Mouse (Mus musculus) lung, postnatal 36 days (tissue): ENCODE measurements around the gene Gm572.

Source experiments
- DNase-seq: peaks from one replicate; pipeline ENCODE4 v3.0.0; 2022; ENCODE audit warnings: mixed read lengths

Gene Gm572

GRCm38 (mm10) chr4:148667006-148667755 is 24.1 kb downstream of the Gm572 start:
- no peak for DNase-seq

GRCm38 (mm10) chr4:148671230-148671947 is 28.3 kb downstream of the Gm572 start:
- DNase-seq = no peak

- DNase-seq = no peak
These were observed 31.9 kb downstream of the Gm572 start for GRCm38 (mm10) chr4:148675043-148675442.

GRCm38 (mm10) chr4:148676188-148676960 is 33.3 kb downstream of the Gm572 start:
- DNase-seq = peak; percentile 81

GRCm38 (mm10) chr4:148676961-148677637 is 34.0 kb downstream of the Gm572 start:
- no peak for DNase-seq

- no peak for DNase-seq
These were observed 35.0 kb downstream of the Gm572 start for GRCm38 (mm10) chr4:148678105-148678504.

- no peak for DNase-seq
These were observed 37.5 kb downstream of the Gm572 start for GRCm38 (mm10) chr4:148680505-148681067.

- DNase-seq = peak; percentile 76
These were observed 38.3 kb downstream of the Gm572 start for GRCm38 (mm10) chr4:148681429-148681828.

- no peak for DNase-seq
These were observed 39.8 kb downstream of the Gm572 start for GRCm38 (mm10) chr4:148682961-148683360.

GRCm38 (mm10) chr4:148683539-148683938 is 40.4 kb downstream of the Gm572 start:
- DNase-seq = no peak

- DNase-seq = no peak
These were observed 43.4 kb downstream of the Gm572 start for GRCm38 (mm10) chr4:148686491-148686941.

- no peak for DNase-seq
These were observed 45.0 kb downstream of the Gm572 start for GRCm38 (mm10) chr4:148688091-148688490.

GRCm38 (mm10) chr4:148691185-148691584 is 48.1 kb downstream of the Gm572 start:
- no peak for DNase-seq

- no peak for DNase-seq
These were observed 50.4 kb downstream of the Gm572 start for GRCm38 (mm10) chr4:148693417-148693959.

GRCm38 (mm10) chr4:148704756-148705155 is 61.6 kb downstream of the Gm572 start:
- DNase-seq = peak; percentile 79

- peak; percentile 18 for DNase-seq
These were observed 65.7 kb downstream of the Gm572 start for GRCm38 (mm10) chr4:148708836-148709235.

GRCm38 (mm10) chr4:148710446-148710845 is 67.3 kb downstream of the Gm572 start:
- DNase-seq = no peak

GRCm38 (mm10) chr4:148711323-148711722 is 68.2 kb downstream of the Gm572 start:
- DNase-seq = no peak

GRCm38 (mm10) chr4:148712632-148713031 is 69.5 kb downstream of the Gm572 start:
- peak; percentile 19 for DNase-seq

GRCm38 (mm10) chr4:148714064-148714463 is 70.9 kb downstream of the Gm572 start:
- DNase-seq = no peak

GRCm38 (mm10) chr4:148714739-148715138 is 71.6 kb downstream of the Gm572 start:
- no peak for DNase-seq

GRCm38 (mm10) chr4:148715396-148715795 is 72.3 kb downstream of the Gm572 start:
- peak; percentile 53 for DNase-seq
